Mouse (Mus musculus): ENCODE measurements around the gene Nrros. TPM values are rescaled to one million over a fixed set of nuclear protein-coding genes. Genes with fewer than 3 reads are reported as not detected.

The Nrros gene
- 29.7 TPM for polyA plus RNA-seq (2017; shearing (Covaris generic))

GRCm38 (mm10) chr16:32165281-32165821, at the start of gene Nrros:
TSS of gene Nrros (minus strand) at chr16:32165594.

GRCm38 (mm10) chr16:32179333-32179901, 14.0 kb upstream of the Nrros start, which contains the start of gene Bex6:
TSS of gene Bex6 (plus strand) at chr16:32179823.

GRCm38 (mm10) chr16:32099638-32100150, 65.7 kb downstream of the Nrros start, which contains the start of the genes Pigx and Cep19:
TSS of gene Pigx (minus strand) at chr16:32099740.
TSS of gene Cep19 (plus strand) at chr16:32099800.

Other genes starting within 250 kb of the Nrros start
- gene Pigz, start 231.7 kb downstream of the Nrros start, polyA plus RNA-seq (2017; shearing (Covaris generic)): not detected
- gene 0610012G03Rik, start 217.1 kb downstream of the Nrros start, polyA plus RNA-seq (2017; shearing (Covaris generic)): 14.4 TPM
- 16.2 TPM for gene Ncbp2, start 217.1 kb downstream of the Nrros start, polyA plus RNA-seq (2017; shearing (Covaris generic))
- 21.4 TPM for gene Senp5, start 162.3 kb downstream of the Nrros start, polyA plus RNA-seq (2017; shearing (Covaris generic))
- 127 TPM for gene Pak2, start 86.3 kb downstream of the Nrros start, polyA plus RNA-seq (2017; shearing (Covaris generic))
- gene Pigx, start 65.9 kb downstream of the Nrros start, polyA plus RNA-seq (2017; shearing (Covaris generic)): 69.8 TPM
- gene Cep19, start 65.8 kb downstream of the Nrros start, polyA plus RNA-seq (2017; shearing (Covaris generic)): 7.2 TPM
- gene Bex6, start 14.2 kb upstream of the Nrros start, polyA plus RNA-seq (2017; shearing (Covaris generic)): not detected
- gene Fbxo45, start 81.6 kb upstream of the Nrros start, polyA plus RNA-seq (2017; shearing (Covaris generic)): 10.9 TPM
- gene Wdr53, start 81.6 kb upstream of the Nrros start, polyA plus RNA-seq (2017; shearing (Covaris generic)): 10.2 TPM
- gene Smco1, start 105.9 kb upstream of the Nrros start, polyA plus RNA-seq (2017; shearing (Covaris generic)): not detected
- 21.6 TPM for gene Rnf168, start 111.9 kb upstream of the Nrros start, polyA plus RNA-seq (2017; shearing (Covaris generic))
- gene Ubxn7, start 166.7 kb upstream of the Nrros start, polyA plus RNA-seq (2017; shearing (Covaris generic)): 40.2 TPM
- gene Tm4sf19, start 234.9 kb upstream of the Nrros start, polyA plus RNA-seq (2017; shearing (Covaris generic)): not detected

Measured in effector memory CD4-positive, alpha-beta T cell, adult 5 months (primary cell).